Mouse (Mus musculus) limb, embryonic 12.5 days (tissue): ENCODE results near the gene Smc4. TPM values are rescaled to one million over a fixed set of nuclear protein-coding genes. Genes with fewer than 3 reads are reported as not detected.
"Not testable (repeated sequence)": the region's sequence is repeated elsewhere in the genome, so short reads cannot be mapped to it uniquely, and the experiment has no call there.

Source experiments
- ATAC-seq: fragments of 200-750 bp; cut with Nextera tagmentation; 2 replicates; pipeline ENCODE4 v1.8.0; 2017; ENCODE audit warnings: low read depth, moderate TSS enrichment; ENCODE audit not compliant: insufficient number of reproducible peaks, insufficient read depth, low FRiP score, low TSS enrichment
- H3K27ac ChIP-seq: fragments of 300-500 bp; sonication (generic); 2 replicates; pipeline ENCODE4 v1.5.1; 2016; ENCODE audit warnings: mild to moderate bottlenecking, moderate library complexity
- H3K27me3 ChIP-seq: fragments of 300-500 bp; sonication (generic); 2 replicates; pipeline ENCODE4 v1.6.1; 2016; ENCODE audit warnings: mild to moderate bottlenecking, moderate library complexity
- H3K36me3 ChIP-seq: fragments of 300-500 bp; sonication (generic); 2 replicates; pipeline ENCODE4 v1.6.1; 2016; ENCODE audit warnings: mild to moderate bottlenecking, moderate library complexity
- H3K4me1 ChIP-seq: fragments of 300-500 bp; sonication (generic); replicated peaks from 2 replicates; pipeline ENCODE4 v1.6.1; 2016
- H3K4me2 ChIP-seq: fragments of 300-500 bp; sonication (generic); 2 replicates; pipeline ENCODE4 v1.6.1; 2016; ENCODE audit warnings: mild to moderate bottlenecking, moderate library complexity
- H3K4me3 ChIP-seq: fragments of 300-500 bp; sonication (generic); replicated peaks from 2 replicates; pipeline ENCODE4 v1.5.1; 2016; ENCODE audit warnings: mild to moderate bottlenecking
- H3K9ac ChIP-seq: fragments of 300-500 bp; sonication (generic); replicated peaks from 2 replicates; pipeline ENCODE4 v1.6.1; 2016; ENCODE audit warnings: mild to moderate bottlenecking, moderate library complexity
- H3K9me3 ChIP-seq: fragments of 300-500 bp; sonication (generic); 2 replicates; pipeline ENCODE4 v1.6.1; 2016; ENCODE audit warnings: mild to moderate bottlenecking, moderate library complexity
- WGBS: fragments of 180-500 bp; shearing (Covaris S2); methylation state at CpG from one replicate; pipeline ENCODE4 v1.1.7; 2016; 5-methylcytosine and 5-hydroxymethylcytosine counted together
- polyA plus RNA-seq: library from polyadenylated mRNA; unstranded; fragments of >200 nt; fragmentation: Nextera tagmentation; extraction: Ambion mirVana; gene quantifications from 2 replicates; pipeline ENCODE4 v1.2.1, GENCODE M21; 2016

Smc4 gene
- polyA plus RNA-seq, 1 experiment from 2014 or later, result 187 TPM

- H3K36me3 ChIP-seq, result peaks cover 70% of the 10 kb centered on the region
- not testable (repeated sequence) for H3K4me3 ChIP-seq, H3K4me2 ChIP-seq, H3K27me3 ChIP-seq, H3K27ac ChIP-seq, H3K4me1 ChIP-seq, H3K9me3 ChIP-seq, H3K9ac ChIP-seq, ATAC-seq
- WGBS, result 93% methylated on average over 2 of the region's 2 CpGs
These were observed 14.1 kb downstream of the Smc4 start for GRCm38 (mm10) chr3:69018635-69019034.

DNA sequence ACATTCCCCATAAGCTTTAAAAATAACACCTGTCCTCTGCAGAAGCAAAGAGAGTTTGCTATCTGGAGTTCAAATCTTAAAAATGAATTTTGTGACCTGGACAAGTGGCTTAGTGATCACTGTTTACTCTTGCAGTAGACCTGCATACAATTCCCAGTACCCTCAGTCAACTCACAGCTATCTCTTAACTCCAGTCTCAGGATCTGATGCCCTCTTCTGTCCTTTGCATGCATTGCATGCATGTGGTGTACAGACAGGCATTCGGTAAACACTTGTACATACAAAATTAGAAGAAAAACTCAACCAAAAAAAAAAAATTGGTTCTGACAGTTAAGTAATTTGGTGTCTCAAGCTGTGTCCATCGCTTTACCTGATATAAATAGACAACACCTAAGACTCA lies 15.7 kb downstream of the Smc4 start:
- H3K4me3 ChIP-seq, result no peak overlapping the region
- ATAC-seq, result no peak
- H3K27me3 ChIP-seq, result no peaks in the 10 kb centered on the region
- H3K4me2 ChIP-seq, result no peak overlapping the region
- H3K9ac ChIP-seq, result no peak overlapping the region
- no peak overlapping the region for H3K27ac ChIP-seq
- H3K9me3 ChIP-seq, result no peaks in the 10 kb centered on the region
- H3K36me3 ChIP-seq, result peaks cover 71% of the 10 kb centered on the region
- WGBS, result 91% methylated on average over 2 of the region's 2 CpGs
- no peaks in the 10 kb centered on the region for H3K4me1 ChIP-seq

DNA sequence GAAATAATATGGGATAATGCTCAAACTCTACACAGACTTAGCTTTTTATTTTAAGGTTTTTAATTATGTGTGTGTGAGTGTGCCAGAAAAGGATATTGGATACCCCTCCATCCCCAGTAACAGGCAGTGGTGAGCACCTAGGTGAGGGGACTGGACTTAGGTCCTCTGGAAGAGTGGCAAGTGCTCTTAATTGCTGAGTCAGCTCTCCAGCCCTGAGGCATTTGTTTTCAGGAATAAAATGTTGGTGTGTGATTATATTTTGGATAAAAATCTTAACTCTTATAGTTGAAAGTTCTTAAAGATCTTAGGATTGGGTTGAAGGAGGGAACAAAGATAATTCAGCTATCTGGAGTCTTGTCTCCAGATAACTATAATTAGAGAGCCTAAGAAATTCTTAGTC lies 16.2 kb downstream of the Smc4 start:
- Histone ChIP-seq H3K9ac (no peak overlapping the region), H3K9me3 (no peaks in the 10 kb centered on the region), H3K4me2 (no peak overlapping the region), H3K4me1 (no peaks in the 10 kb centered on the region), H3K36me3 (peaks cover 75% of the 10 kb centered on the region), H3K27ac (no peak overlapping the region), H3K4me3 (no peak overlapping the region), H3K27me3 (no peaks in the 10 kb centered on the region)
- no peak for ATAC-seq

DNA sequence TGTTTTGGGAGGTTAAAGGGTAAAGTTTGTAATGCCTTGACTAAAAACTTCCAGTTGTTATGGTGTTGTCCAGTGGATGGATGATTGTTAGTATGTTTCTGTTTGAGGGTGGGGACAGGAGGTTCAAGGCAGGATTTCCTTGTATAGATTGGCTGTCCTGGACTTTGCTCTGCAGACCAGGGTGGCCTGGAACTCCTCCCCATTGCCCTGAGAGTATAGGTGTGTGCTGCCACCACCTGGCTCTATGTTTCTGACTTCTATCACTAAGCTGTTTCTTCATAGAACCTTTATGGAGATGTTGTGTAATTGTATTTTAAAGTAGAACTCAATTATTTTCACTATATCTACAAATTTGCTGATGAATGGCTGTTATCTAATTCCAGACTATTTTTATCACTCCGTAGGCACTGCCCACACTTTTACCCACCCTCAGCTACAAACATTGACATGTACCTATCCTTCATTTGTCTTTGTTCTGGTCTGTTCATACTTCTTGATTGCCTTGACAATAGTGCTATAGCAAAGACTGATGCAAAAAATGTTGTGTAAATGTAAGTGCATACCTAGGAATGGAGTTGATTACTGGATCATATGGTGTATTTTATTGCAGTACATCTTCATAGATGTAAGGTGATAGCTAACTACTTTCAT lies 21.7 kb downstream of the Smc4 start:
- Histone ChIP-seq H3K9me3 (no peaks in the 10 kb centered on the region), H3K36me3 (peaks cover 77% of the 10 kb centered on the region), H3K27ac (no peak overlapping the region), H3K9ac (no peak overlapping the region), H3K4me1 (no peaks in the 10 kb centered on the region), H3K27me3 (no peaks in the 10 kb centered on the region), H3K4me3 (no peak overlapping the region), H3K4me2 (no peak overlapping the region)
- 92% methylated on average over 1 of the region's 1 CpGs for WGBS
- no peak for ATAC-seq

DNA sequence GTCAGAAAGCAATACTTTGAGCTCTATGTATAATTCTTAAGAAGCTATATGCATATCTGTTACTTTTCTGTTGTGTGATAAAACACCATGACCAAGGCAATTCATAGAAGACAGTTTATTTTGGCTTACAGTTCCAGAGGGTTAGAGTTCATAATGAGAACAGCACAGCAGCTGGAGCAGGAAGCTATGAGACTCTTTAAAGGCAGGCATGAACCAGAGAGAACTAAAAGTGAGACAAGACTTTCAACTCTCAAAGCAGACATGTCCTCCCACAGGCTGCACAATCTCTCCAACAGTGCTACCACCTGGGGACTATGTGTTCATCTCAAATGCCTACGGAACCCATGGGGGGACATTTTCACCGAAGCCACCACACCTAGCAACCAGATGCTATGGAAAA lies 35.6 kb downstream of the Smc4 start:
- peaks cover 17% of the 10 kb centered on the region; the same call in 1 of the 2 replicates for H3K4me1 ChIP-seq
- WGBS, result 88% methylated on average over 2 of the region's 2 CpGs
- no peak for ATAC-seq
- no peak overlapping the region for H3K4me3 ChIP-seq
- no peak overlapping the region for H3K9ac ChIP-seq
- H3K36me3 ChIP-seq, result peaks cover 46% of the 10 kb centered on the region
- no peak overlapping the region for H3K27ac ChIP-seq
- H3K27me3 ChIP-seq, result no peaks in the 10 kb centered on the region
- no peaks in the 10 kb centered on the region for H3K9me3 ChIP-seq
- peak overlapping the region; percentile 37; the same call in 1 of the 2 replicates for H3K4me2 ChIP-seq

DNA sequence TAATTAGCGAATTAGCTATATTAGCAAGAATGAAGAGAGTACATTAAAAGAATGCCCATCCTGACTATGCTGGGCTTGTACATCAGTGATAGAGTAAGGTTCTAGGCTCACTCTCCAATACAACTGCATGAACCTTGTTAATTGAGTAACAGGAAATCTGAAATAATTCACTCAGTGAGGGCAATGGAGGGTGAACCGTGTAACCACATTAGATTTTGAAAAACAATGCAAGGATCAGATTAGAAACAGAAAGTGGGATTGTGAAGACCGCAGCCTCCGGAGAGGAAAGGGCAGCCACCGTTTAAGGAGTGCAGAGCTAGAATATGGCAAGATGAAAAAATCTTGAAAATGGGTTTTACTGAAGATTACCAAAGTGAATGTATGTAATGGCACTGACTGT lies 36.8 kb downstream of the Smc4 start:
- H3K9ac ChIP-seq, result no peak overlapping the region
- H3K4me2 ChIP-seq, result peak overlapping the region; percentile 37
- H3K9me3 ChIP-seq, result no peaks in the 10 kb centered on the region
- peaks cover 36% of the 10 kb centered on the region for H3K36me3 ChIP-seq
- no peak overlapping the region for H3K27ac ChIP-seq
- no peaks in the 10 kb centered on the region for H3K27me3 ChIP-seq
- peak overlapping the region; percentile 18 for H3K4me3 ChIP-seq
- peaks cover 23% of the 10 kb centered on the region for H3K4me1 ChIP-seq
- ATAC-seq, result no peak
- WGBS, result 75% methylated on average over 5 of the region's 5 CpGs

GRCm38 (mm10) chr3:69044167-69044591 lies 39.6 kb downstream of the Smc4 start:
- Histone ChIP-seq H3K4me2 (peak overlapping the region; percentile 67), H3K27me3 (no peaks in the 10 kb centered on the region), H3K9ac (peak overlapping the region; percentile 97), H3K4me3 (peak overlapping the region; percentile 86), H3K9me3 (no peaks in the 10 kb centered on the region), H3K27ac (peak overlapping the region; percentile 97), H3K4me1 (peaks cover 22% of the 10 kb centered on the region), H3K36me3 (peaks cover 18% of the 10 kb centered on the region)
- under 1% methylated on average over 35 of the region's 42 CpGs for WGBS
- ATAC-seq, result peak; percentile 22; the same call in 1 of the 2 replicates

DNA sequence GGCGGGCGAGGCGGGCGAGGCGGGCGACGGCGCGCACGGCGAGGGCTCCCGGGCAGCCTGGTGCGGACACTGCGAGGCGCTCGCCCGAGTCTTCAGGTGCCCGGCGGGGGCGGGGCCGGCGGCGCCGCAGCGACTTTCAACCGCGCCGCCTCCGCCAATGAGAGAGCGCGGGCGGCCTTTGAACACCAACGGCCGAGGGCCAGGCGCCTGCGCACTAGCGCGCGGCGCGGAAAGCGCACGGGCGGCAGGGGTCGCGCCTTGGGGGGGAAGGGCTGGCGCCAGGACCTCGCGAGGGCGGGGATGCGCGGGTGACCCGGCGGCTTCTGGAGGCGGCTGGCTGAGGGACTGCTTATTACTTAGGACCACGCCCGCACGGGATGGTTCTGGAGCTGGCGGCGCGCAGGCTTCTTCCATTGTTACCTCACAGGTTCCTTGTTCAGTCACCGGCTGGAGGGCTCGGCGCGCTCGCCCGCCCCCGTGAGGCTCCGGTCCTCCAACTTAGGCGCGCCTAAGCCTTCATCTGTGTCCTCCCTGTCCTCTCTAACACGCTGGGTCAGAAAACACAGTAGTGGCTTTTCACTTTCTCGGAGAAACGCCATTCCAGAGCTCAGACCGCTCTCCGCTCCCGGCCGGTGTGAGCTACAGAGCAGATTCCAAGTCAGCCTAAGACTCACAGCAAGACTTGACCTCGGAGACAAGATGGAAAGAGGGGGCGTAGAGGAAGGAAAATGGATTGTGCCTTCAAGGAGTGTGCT lies 40.3 kb downstream of the Smc4 start, which contains the start of gene Trim59:
Trim59 (minus strand) TSS at position 111 of the 755 bp plus-strand sequence.
- Histone ChIP-seq H3K36me3 (peaks cover 14% of the 10 kb centered on the region), H3K27me3 (no peaks in the 10 kb centered on the region), H3K9me3 (no peaks in the 10 kb centered on the region), H3K9ac (peak within 1 kb of the TSS; percentile 97), H3K4me1 (peaks cover 19% of the 10 kb centered on the region), H3K27ac (peak within 1 kb of the TSS; percentile 97), H3K4me3 (peak within 1 kb of the TSS; percentile 86), H3K4me2 (peak within 1 kb of the TSS; percentile 67)
- under 1% methylated on average over 79 of the region's 80 CpGs for WGBS
- peak; percentile 94 for ATAC-seq

- 4% methylated on average over 9 of the region's 9 CpGs for WGBS
- Histone ChIP-seq H3K27me3 (no peaks in the 10 kb centered on the region), H3K27ac (peak overlapping the region; percentile 97), H3K4me3 (peak overlapping the region; percentile 86), H3K9ac (peak overlapping the region; percentile 97), H3K4me2 (peak overlapping the region; percentile 67), H3K9me3 (no peaks in the 10 kb centered on the region), H3K36me3 (peaks cover 10% of the 10 kb centered on the region), H3K4me1 (peaks cover 19% of the 10 kb centered on the region)
- ATAC-seq, result peak; percentile 24
These were observed 40.8 kb downstream of the Smc4 start for GRCm38 (mm10) chr3:69045400-69045703.

DNA sequence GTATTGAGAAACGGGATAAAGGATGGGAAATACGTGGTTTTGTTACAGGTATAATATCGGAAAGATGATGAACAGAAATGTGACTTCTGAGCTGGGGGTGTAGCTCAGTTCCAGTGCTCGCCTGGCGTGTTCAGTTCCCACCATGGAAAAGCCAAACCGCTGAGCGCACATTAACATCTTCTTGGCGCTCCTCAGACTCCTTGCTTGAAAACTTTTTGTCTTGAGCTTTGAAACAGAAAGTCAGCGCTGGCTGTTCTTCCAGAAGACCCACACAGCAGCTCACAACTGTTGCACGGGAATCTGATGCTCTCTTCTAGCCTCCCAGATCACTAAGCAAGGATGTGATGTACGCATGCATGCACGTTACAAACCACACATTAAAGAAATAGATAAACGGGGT lies 41.2 kb downstream of the Smc4 start:
- peak overlapping the region; percentile 86 for H3K4me3 ChIP-seq
- no peak for ATAC-seq
- peak overlapping the region; percentile 97; the same call in 1 of the 2 replicates for H3K27ac ChIP-seq
- peak overlapping the region; percentile 27; the same call in 1 of the 2 replicates for H3K9ac ChIP-seq
- H3K27me3 ChIP-seq, result no peaks in the 10 kb centered on the region
- WGBS, result 25% methylated on average over 13 of the region's 13 CpGs
- peaks cover 19% of the 10 kb centered on the region for H3K4me1 ChIP-seq
- peak overlapping the region; percentile 67 for H3K4me2 ChIP-seq
- peaks cover 6% of the 10 kb centered on the region; the same call in 1 of the 2 replicates for H3K36me3 ChIP-seq
- no peaks in the 10 kb centered on the region for H3K9me3 ChIP-seq

DNA sequence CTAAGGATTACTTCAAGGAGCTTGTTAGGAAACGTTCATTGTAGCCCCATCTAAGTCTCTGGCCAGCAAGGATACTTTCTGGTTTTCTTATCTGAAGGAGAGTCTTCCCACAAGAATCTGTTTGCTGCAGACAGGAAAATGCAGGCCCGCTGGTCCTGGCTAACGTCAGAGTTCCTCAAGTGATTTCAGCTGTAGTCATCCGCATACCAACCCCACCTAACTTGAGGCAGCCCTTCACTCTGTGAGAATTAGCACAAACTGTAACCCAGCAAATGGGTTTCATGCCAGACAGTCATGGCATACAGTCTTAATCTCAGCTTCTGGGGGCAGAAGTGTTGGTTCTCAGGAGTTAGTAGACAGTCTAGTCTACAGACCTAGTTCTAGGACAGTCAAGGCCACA lies 42.0 kb downstream of the Smc4 start:
- Histone ChIP-seq H3K9ac (no peak overlapping the region), H3K36me3 (no peaks in the 10 kb centered on the region), H3K9me3 (no peaks in the 10 kb centered on the region), H3K27me3 (no peaks in the 10 kb centered on the region), H3K4me2 (no peak overlapping the region), H3K4me1 (peaks cover 17% of the 10 kb centered on the region), H3K27ac (no peak overlapping the region), H3K4me3 (no peak overlapping the region)
- ATAC-seq, result no peak
- 51% methylated on average over 4 of the region's 4 CpGs for WGBS
